Mouse (Mus musculus) forebrain, postnatal 0 days (tissue): ENCODE results near the gene Taar7f. TPM values are rescaled to one million over a fixed set of nuclear protein-coding genes. Genes with fewer than 3 reads are reported as not detected.

Source experiments
- ATAC-seq: fragments of 200-750 bp; cut with Nextera tagmentation; 2 replicates; pipeline ENCODE4 v1.8.0; 2017; ENCODE audit warnings: mild to moderate bottlenecking, moderate library complexity
- DNase-seq: peaks from one replicate; pipeline ENCODE4 v3.0.0-alpha.2; 2015
- H3K27ac ChIP-seq: fragments of 300-500 bp; sonication (generic); 2 replicates; pipeline ENCODE4 v1.5.1; 2014; ENCODE audit warnings: low read depth, mild to moderate bottlenecking, antibody characterized with exemption, low read length, moderate library complexity, mixed read lengths
- H3K27me3 ChIP-seq: fragments of 300-500 bp; sonication (generic); 2 replicates; pipeline ENCODE4 v1.6.1; 2014; ENCODE audit warnings: mild to moderate bottlenecking, low read length, mixed read lengths; ENCODE audit not compliant: insufficient read depth
- H3K36me3 ChIP-seq: fragments of 300-500 bp; sonication (generic); 2 replicates; pipeline ENCODE4 v1.6.1; 2014; ENCODE audit warnings: mild to moderate bottlenecking, moderate library complexity; ENCODE audit not compliant: insufficient read depth
- H3K4me1 ChIP-seq: fragments of 300-500 bp; sonication (generic); 2 replicates; pipeline ENCODE4 v1.6.1; 2014; ENCODE audit warnings: antibody characterized with exemption; ENCODE audit not compliant: insufficient read depth
- H3K4me2 ChIP-seq: fragments of 300-500 bp; sonication (generic); 2 replicates; pipeline ENCODE4 v1.6.1; 2014; ENCODE audit warnings: low read depth, mild to moderate bottlenecking, moderate library complexity
- H3K4me3 ChIP-seq: fragments of 300-500 bp; sonication (generic); 2 replicates; pipeline ENCODE4 v1.5.1; 2014; ENCODE audit warnings: low read depth, low read length, mixed read lengths
- H3K9ac ChIP-seq: fragments of 300-500 bp; sonication (generic); 2 replicates; pipeline ENCODE4 v1.6.1; 2014; ENCODE audit warnings: mild to moderate bottlenecking
- H3K9me3 ChIP-seq: fragments of 300-500 bp; sonication (generic); 2 replicates; pipeline ENCODE4 v1.6.1; 2016; ENCODE audit warnings: low read length
- CTCF ChIP-seq: sonication (generic); IDR thresholded peaks from 2 replicates; pipeline ENCODE4 v1.5.1; 2016; ENCODE audit warnings: antibody characterized with exemption, control low read depth, low read depth
- WGBS: fragments of 180-500 bp; shearing (Covaris S2); extraction: QIAGEN DNeasy Blood & Tissue Kit; methylation state at CpG from one replicate; pipeline ENCODE4 v1.1.7; 2014; 5-methylcytosine and 5-hydroxymethylcytosine counted together
- polyA plus RNA-seq: library from polyadenylated mRNA; unstranded; fragments of >200 nt; fragmentation: Nextera tagmentation; extraction: Ambion mirVana; gene quantifications from 2 replicates; pipeline ENCODE4 v1.2.1, GENCODE M21; 2015
- total RNA-seq: library from RNA; depleted of rRNA; stranded (reverse); fragments of >200 nt; gene quantifications from 2 replicates; pipeline ENCODE4 v1.2.3, GENCODE M21; 2014; rRNA removed

Taar7f gene
- total RNA-seq (not detected in 2 replicates), polyA plus RNA-seq (not detected in 2 replicates)

- no peak within 1 kb of the TSS for H3K4me2 ChIP-seq
- H3K27ac ChIP-seq: no peak within 1 kb of the TSS
- DNase-seq (no peak), ATAC-seq (no peak)
- H3K9ac ChIP-seq: no peak within 1 kb of the TSS
- no peaks in the 10 kb centered on the region for H3K27me3 ChIP-seq
- no peak for TF ChIP-seq CTCF
- H3K4me3 ChIP-seq: no peak within 1 kb of the TSS
- no peaks in the 10 kb centered on the region for H3K9me3 ChIP-seq
- H3K36me3 ChIP-seq: no peaks in the 10 kb centered on the region
- H3K4me1 ChIP-seq: no peaks in the 10 kb centered on the region
Observed at GRCm38 (mm10) chr10:24049210-24049609, at the start of gene Taar7f. Gene Taar7f (plus strand): TSS chr10:24049510.

GRCm38 (mm10) chr10:23999639-24000038 is 49.7 kb upstream of the Taar7f start, which contains the start of gene Taar7b:
Gene Taar7b (plus strand): TSS chr10:23999939.
- Histone ChIP-seq H3K9ac (no peak within 1 kb of the TSS), H3K27me3 (no peaks in the 10 kb centered on the region), H3K9me3 (no peaks in the 10 kb centered on the region), H3K4me2 (no peak within 1 kb of the TSS), H3K4me3 (no peak within 1 kb of the TSS), H3K36me3 (no peaks in the 10 kb centered on the region), H3K27ac (no peak within 1 kb of the TSS), H3K4me1 (no peaks in the 10 kb centered on the region)
- no peak for TF ChIP-seq CTCF
- WGBS: 88% methylated on average over 1 of the region's 1 CpGs
- no peak for ATAC-seq
- DNase-seq: no peak

- Histone ChIP-seq H3K4me2 (no peak overlapping the region), H3K4me3 (no peak overlapping the region), H3K27me3 (no peaks in the 10 kb centered on the region), H3K36me3 (no peaks in the 10 kb centered on the region), H3K4me1 (no peaks in the 10 kb centered on the region), H3K9me3 (no peaks in the 10 kb centered on the region), H3K27ac (no peak overlapping the region), H3K9ac (no peak overlapping the region)
- ATAC-seq (no peak), DNase-seq (no peak)
- no peak for TF ChIP-seq CTCF
- WGBS: 66% methylated on average over 1 of the region's 1 CpGs
Observed at GRCm38 (mm10) chr10:24006442-24006841, 42.9 kb upstream of the Taar7f start.

GRCm38 (mm10) chr10:24007034-24007433 is 42.3 kb upstream of the Taar7f start:
- ATAC-seq (no peak), DNase-seq (no peak)
- Histone ChIP-seq H3K27me3 (no peaks in the 10 kb centered on the region), H3K4me1 (no peaks in the 10 kb centered on the region), H3K9ac (no peak overlapping the region), H3K27ac (no peak overlapping the region), H3K36me3 (no peaks in the 10 kb centered on the region), H3K4me2 (no peak overlapping the region), H3K9me3 (no peaks in the 10 kb centered on the region), H3K4me3 (no peak overlapping the region)
- WGBS: 38% methylated on average over 2 of the region's 2 CpGs
- TF ChIP-seq CTCF: no peak

GRCm38 (mm10) chr10:24008143-24008542 is 41.2 kb upstream of the Taar7f start:
- H3K36me3 ChIP-seq: no peaks in the 10 kb centered on the region
- H3K9me3 ChIP-seq: no peaks in the 10 kb centered on the region
- no peaks in the 10 kb centered on the region for H3K4me1 ChIP-seq
- DNase-seq (no peak), ATAC-seq (no peak)
- H3K27ac ChIP-seq: no peak overlapping the region
- no peak overlapping the region for H3K4me3 ChIP-seq
- H3K9ac ChIP-seq: no peak overlapping the region
- H3K4me2 ChIP-seq: no peak overlapping the region
- TF ChIP-seq CTCF: no peak
- 93% methylated on average over 1 of the region's 1 CpGs for WGBS
- H3K27me3 ChIP-seq: no peaks in the 10 kb centered on the region

- no peak for TF ChIP-seq CTCF
- no peaks in the 10 kb centered on the region for H3K4me1 ChIP-seq
Observed at GRCm38 (mm10) chr10:24026922-24027321, 22.4 kb upstream of the Taar7f start, which contains the start of gene Taar7d. Gene Taar7d (plus strand): TSS chr10:24027222.

GRCm38 (mm10) chr10:24031347-24031746 is 18.0 kb upstream of the Taar7f start:
- Histone ChIP-seq H3K36me3 (no peaks in the 10 kb centered on the region), H3K4me1 (no peaks in the 10 kb centered on the region), H3K9ac (no peak overlapping the region), H3K4me2 (no peak overlapping the region), H3K9me3 (no peaks in the 10 kb centered on the region), H3K27me3 (no peaks in the 10 kb centered on the region), H3K4me3 (no peak overlapping the region), H3K27ac (no peak overlapping the region)
- DNase-seq (no peak), ATAC-seq (no peak)
- TF ChIP-seq CTCF: no peak

More at GRCm38 (mm10) chr10:24026922-24027321, 22.4 kb upstream of the Taar7f start, which contains the start of gene Taar7d:
- H3K27me3 ChIP-seq: no peaks in the 10 kb centered on the region
- H3K27ac ChIP-seq: no peak within 1 kb of the TSS
- H3K9ac ChIP-seq: no peak within 1 kb of the TSS
- H3K9me3 ChIP-seq: no peaks in the 10 kb centered on the region
- no peaks in the 10 kb centered on the region for H3K36me3 ChIP-seq
- no peak for ATAC-seq
- no peak within 1 kb of the TSS for H3K4me2 ChIP-seq
- DNase-seq: no peak
- H3K4me3 ChIP-seq: no peak within 1 kb of the TSS

- Histone ChIP-seq H3K9ac (no peak within 1 kb of the TSS), H3K27me3 (no peaks in the 10 kb centered on the region), H3K9me3 (no peaks in the 10 kb centered on the region), H3K4me1 (no peaks in the 10 kb centered on the region), H3K4me2 (no peak within 1 kb of the TSS), H3K27ac (no peak within 1 kb of the TSS), H3K36me3 (no peaks in the 10 kb centered on the region), H3K4me3 (no peak within 1 kb of the TSS)
- TF ChIP-seq CTCF: no peak
- WGBS: 90% methylated on average over 2 of the region's 2 CpGs
- no peak for DNase-seq
- no peak for ATAC-seq
Observed at GRCm38 (mm10) chr10:24037314-24037713, 12.0 kb upstream of the Taar7f start, which contains the start of gene Taar7e. Gene Taar7e (plus strand): TSS chr10:24037614.
